Mouse (Mus musculus) fat pad, adult 2 months (tissue): Measurements from ENCODE around the gene Cyp2c54.
"Not testable (repeated sequence)": the region's sequence is repeated elsewhere in the genome, so short reads cannot be mapped to it uniquely, and the experiment has no call there.

Experiments
- DNase-seq: peaks from one replicate; pipeline ENCODE4 v3.0.0-alpha.2; 2011; ENCODE audit warnings: low read depth, low spot score; ENCODE audit errors: extremely low read depth

The Cyp2c54 gene

DNA sequence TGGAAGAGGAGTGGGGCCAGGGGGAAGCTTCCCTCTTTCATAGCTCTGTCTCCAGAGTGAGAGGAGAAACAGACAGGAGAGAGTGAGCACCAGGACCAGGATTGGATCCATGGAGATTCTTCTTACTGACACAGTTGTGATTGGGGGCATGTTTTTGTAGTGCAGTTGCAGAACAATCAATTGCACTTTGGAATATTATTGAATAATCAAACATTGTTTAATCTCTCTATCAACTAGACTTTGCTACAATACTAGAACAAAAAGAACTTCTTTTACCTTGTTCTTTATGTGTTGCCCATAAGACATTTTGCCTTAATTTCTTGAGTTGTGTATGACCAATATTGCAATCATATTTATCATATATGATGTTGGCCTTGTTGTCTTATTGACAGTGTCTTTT is at the start of gene Cyp2c54:
Gene Cyp2c54, minus strand, starts transcription at position 127 of the 400 bp plus-strand sequence.
- no peak for DNase-seq

DNA sequence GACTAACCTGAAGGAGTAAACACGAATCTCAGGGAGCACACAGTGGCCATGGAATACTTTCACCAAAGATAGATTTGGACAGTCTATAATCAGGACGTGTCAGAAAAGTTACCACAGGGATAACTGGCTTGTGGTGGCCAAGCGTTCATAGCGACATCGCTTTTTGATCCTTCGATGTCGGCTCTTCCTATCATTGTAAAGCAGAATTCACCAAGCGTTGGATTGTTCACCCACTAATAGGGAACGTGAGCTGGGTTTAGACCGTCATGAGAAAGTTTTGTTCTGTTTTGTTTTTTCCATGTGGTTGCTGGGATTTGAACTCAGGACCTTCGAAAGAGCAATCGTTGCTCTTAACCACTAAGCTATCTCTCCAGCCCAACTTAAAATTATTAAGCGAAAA is 46.0 kb upstream of the Cyp2c54 start:
- DNase-seq, result not testable (repeated sequence)

DNA sequence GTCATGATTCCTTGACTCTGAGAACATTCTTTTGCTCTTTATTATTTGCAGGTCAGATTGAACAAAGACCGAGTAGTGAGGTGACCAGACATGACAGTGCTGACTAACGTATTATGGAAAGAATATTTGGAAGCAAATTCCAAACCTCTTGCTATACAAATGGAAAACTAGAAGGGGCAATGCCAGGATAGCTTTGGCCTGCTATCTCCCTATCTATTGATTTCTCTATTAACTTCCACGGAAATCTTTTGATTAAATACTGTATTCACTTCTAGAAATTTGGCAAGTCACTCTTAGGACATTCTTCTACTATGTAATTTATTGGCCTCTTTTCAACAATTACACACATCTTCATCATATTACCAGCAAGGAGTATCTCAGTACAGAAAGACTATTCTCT is 17.5 kb upstream of the Cyp2c54 start:
- DNase-seq, result no peak

DNA sequence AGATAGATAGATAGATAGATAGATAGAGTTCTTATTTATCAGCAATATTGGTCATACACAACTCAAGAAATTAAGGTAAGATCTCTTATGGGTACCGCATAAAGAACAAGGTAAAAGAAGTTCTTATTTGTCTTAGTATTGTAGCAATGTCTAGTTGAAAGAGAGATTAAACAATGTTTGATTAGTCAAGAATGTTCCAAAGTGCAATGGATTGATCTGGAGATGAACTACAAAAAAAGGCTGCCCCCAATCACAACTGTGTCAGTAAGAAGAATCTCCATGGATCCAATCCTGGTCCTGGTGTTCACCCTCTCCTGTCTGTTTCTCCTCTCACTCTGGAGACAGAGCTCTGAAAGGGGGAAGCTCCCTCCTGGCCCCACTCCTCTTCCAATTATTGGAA is 15.8 kb upstream of the Cyp2c54 start, which contains the start of gene Cyp2c50:
Gene Cyp2c50, plus strand, starts transcription at position 268 of the 400 bp plus-strand sequence.
- not testable (repeated sequence) for DNase-seq

DNA sequence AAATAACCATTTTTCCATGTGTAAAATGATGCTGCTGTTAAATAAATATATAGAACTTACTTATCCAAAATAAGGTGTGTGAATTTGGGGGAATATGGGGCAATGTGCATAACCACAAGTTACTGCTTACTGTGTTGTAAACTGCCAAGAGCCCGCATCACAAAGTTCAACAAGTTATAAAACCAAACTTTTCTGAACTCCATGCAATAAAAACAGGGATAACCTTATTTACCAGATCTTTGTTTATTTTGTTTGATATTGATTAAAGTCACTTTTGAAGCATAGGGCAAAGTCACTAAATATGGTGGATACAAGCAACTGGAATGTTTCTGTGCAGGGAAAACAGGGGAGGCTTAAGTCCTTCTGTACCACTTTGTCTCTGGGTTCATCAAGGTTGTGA is 14.8 kb upstream of the Cyp2c54 start:
- DNase-seq, result no peak

DNA sequence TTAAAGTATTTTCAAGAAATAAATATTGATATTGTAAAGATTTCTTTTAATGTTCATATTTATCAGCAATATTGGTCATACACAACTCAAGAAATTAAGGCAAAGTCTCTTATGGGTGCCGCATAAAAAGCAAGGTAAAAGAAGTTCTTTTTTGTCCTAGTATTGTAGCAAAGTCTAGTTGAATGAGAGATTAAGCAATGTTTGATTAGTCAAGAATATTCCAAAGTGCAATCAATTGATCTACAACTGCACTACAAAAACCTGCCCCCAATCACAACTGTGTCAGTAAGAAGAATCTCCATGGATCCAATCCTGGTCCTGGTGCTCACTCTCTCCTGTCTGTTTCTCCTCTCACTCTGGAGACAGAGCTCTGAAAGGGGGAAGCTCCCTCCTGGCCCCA is 81.5 kb downstream of the Cyp2c54 start, which contains the start of gene Cyp2c37:
Gene Cyp2c37, plus strand, starts transcription at position 285 of the 400 bp plus-strand sequence.
- DNase-seq, result not testable (repeated sequence)

DNA sequence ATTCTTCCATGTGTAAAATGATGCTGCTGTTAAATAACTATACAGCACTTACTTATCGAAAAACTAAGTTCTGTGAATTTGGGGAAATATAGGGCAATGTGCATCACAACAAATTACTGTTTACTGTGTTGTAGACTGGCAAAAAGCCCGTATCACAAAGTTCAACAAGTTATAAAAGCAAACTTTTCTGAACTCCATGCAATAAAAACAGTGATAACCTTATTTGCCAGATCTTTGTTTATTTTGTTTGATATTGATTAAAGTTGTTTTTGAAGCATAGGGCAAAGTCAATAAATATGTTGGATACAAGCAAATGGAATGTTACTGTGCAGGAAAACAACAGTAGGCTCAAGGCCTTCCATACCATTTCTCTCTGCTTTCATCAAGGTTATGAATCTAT is 84.2 kb downstream of the Cyp2c54 start:
- no peak for DNase-seq
